Mouse (Mus musculus) lung, adult 2 months (tissue): ENCODE measurements around the gene Cc2d2b.

Experiments used
- CTCF ChIP-seq: fragments of 200-500 bp; IDR thresholded peaks from 2 replicates; pipeline ENCODE4 v1.5.1; 2011; ENCODE audit warnings: mild to moderate bottlenecking, low read length, control low read depth; ENCODE audit not compliant: insufficient read depth
- POLR2A ChIP-seq: fragments of 200-500 bp; IDR thresholded peaks from 2 replicates; pipeline ENCODE4 v1.6.1; 2011; ENCODE audit warnings: low read depth, mild to moderate bottlenecking, control low read depth, low read length, borderline replicate concordance; ENCODE audit errors: extremely low read depth

GRCm38 (mm10) chr19:40830703-40831415 lies 82.3 kb downstream of the Cc2d2b start, which contains the start of gene Ccnj:
- TF ChIP-seq CTCF, result no peak
- TF ChIP-seq POLR2A, result peak; percentile 64
